Mouse (Mus musculus) cerebellum, adult 2 months (tissue): ENCODE measurements around the gene Asb3. TPM values are rescaled to one million over a fixed set of nuclear protein-coding genes. Genes with fewer than 3 reads are reported as not detected.
"Not testable (repeated sequence)": the region's sequence is repeated elsewhere in the genome, so short reads cannot be mapped to it uniquely, and the experiment has no call there.

Source experiments
- DNase-seq, 2 experiments: peaks; one replicate each; pipeline ENCODE4 v3.0.0; 2021
- H3K27ac ChIP-seq: fragments of 200-500 bp; 2 replicates; pipeline ENCODE4 v1.5.1; 2012; ENCODE audit warnings: low read length, control low read depth, inconsistent platforms; ENCODE audit not compliant: insufficient read depth
- H3K27me3 ChIP-seq: fragments of 200-500 bp; 2 replicates; pipeline ENCODE4 v1.6.1; 2012; ENCODE audit warnings: inconsistent platforms, mild to moderate bottlenecking, low read length, moderate library complexity; ENCODE audit not compliant: control insufficient read depth, insufficient read depth
- H3K4me1 ChIP-seq: fragments of 200-500 bp; 2 replicates; pipeline ENCODE4 v1.6.1; 2011; ENCODE audit warnings: low read length; ENCODE audit not compliant: control insufficient read depth, insufficient read depth
- H3K4me3 ChIP-seq: fragments of 200-500 bp; replicated peaks from 2 replicates; pipeline ENCODE3; 2011; ENCODE audit warnings: mild to moderate bottlenecking, low read depth, low read length, control low read depth; ENCODE audit not compliant: insufficient read depth
- WGBS: fragments of 180-500 bp; shearing (Covaris S2); methylation state at CpG from one replicate; pipeline ENCODE4 v1.1.7; 2018; 5-methylcytosine and 5-hydroxymethylcytosine counted together
- polyA plus RNA-seq: library from polyadenylated mRNA; depleted of rRNA; stranded (reverse); fragments of >200 nt; gene quantifications from 2 replicates; pipeline ENCODE4 v1.2.3, GENCODE M21; 2012; rRNA removed

The Asb3 gene
- polyA plus RNA-seq, 1 experiment, result 8.8 TPM

DNA sequence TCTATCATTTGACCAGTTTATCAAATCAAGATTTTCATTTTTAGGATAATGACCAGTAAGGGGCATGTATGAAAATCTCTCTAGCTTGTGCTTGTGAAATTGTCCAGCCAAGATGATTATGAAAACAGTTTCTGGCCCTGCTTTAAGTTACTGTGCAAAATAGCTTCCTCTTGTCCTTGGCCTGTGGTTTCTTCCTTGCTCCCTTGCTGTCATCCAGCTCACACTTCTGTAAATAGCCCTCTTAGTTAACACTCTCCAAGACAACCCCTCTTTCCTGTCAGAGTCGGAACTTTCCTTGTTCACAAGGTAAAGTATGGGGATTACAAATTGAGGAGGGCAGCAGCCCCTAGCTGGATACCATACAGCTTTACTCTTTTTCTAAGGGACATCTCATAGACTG is 253.2 kb downstream of the Asb3 start:
- not testable (repeated sequence) for DNase-seq, H3K27ac ChIP-seq, H3K4me3 ChIP-seq, H3K27me3 ChIP-seq, H3K4me1 ChIP-seq
- WGBS, result 79% methylated on average over 1 of the region's 1 CpGs

Other genes with a start within 250 kb of the Asb3 start
- gene Acyp2, start 235.8 kb upstream of the Asb3 start, polyA plus RNA-seq, result 75.2 and 75.7 TPM in 2 replicates
- 29.5 and 30.5 TPM in 2 replicates for gene Psme4, start 113.7 kb upstream of the Asb3 start, polyA plus RNA-seq
- gene Gpr75, start 58 bp upstream of the Asb3 start, polyA plus RNA-seq, result 14.4 and 16.0 TPM in 2 replicates
- gene Erlec1, start 68.9 kb downstream of the Asb3 start, polyA plus RNA-seq, result 40.1 and 40.7 TPM in 2 replicates
- gene Chac2, start 100.9 kb downstream of the Asb3 start, polyA plus RNA-seq, result 10.9 and 11.2 TPM in 2 replicates